Mouse (Mus musculus): ENCODE measurements at regions not wholly inside any gene's neighbourhood (a gene's known extent, or its start where the extent isn't known, plus 50 kb on each side); places are given as distances from the start of the nearest gene placed in this dataset.

DNA sequence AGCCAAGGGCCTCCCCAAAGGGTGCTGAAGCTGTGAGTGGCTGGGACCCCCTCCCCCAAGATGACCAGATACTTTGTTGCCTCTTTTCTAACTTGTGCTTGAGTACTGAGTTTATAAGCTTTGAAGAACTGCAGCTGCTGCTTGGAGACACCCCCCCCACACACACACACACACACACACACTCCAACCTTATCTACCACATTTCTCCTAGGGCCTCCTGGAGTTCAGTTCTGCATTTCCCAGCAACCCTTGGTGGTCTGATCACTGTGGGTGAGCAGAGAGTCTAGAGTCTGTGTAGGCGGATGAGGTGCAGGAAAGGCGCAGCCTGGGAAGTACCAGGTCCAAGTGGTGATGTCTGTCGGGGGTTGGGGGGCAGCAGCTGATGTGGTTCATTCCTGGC is 479.3 kb downstream of the Ajap1 start:
- Histone ChIP-seq H3K4me3 (ENCODE audit: insufficient read depth, low read length) (no peak overlapping the region), H3K27ac (ENCODE audit: insufficient read depth, low read depth, low read length) (no peak overlapping the region), H3K4me1 (ENCODE audit: control insufficient read depth, insufficient read depth, low read length) (no peaks in the 10 kb centered on the region)
- TF ChIP-seq POLR2A (IDR thresholded peaks at IDR 0.05; ENCODE audit: borderline replicate concordance, low read depth, low read length) (no peak), CTCF (IDR thresholded peaks at IDR 0.05; ENCODE audit: low read depth, low read length) (no peak)

GRCm38 (mm10) chr4:153002516-153002915 is 480.1 kb downstream of the Ajap1 start:
- H3K4me1 ChIP-seq (ENCODE audit: control insufficient read depth, insufficient read depth, low read length): no peaks in the 10 kb centered on the region
- H3K4me3 ChIP-seq (ENCODE audit: insufficient read depth, low read length): no peak overlapping the region
- no peak overlapping the region for H3K27ac ChIP-seq (ENCODE audit: insufficient read depth, low read depth, low read length)
- TF ChIP-seq POLR2A (IDR thresholded peaks at IDR 0.05; ENCODE audit: borderline replicate concordance, low read depth, low read length): no peak
- no peak for TF ChIP-seq CTCF (IDR thresholded peaks at IDR 0.05; ENCODE audit: low read depth, low read length)

GRCm38 (mm10) chr4:153001761-153002160 is 480.9 kb downstream of the Ajap1 start:
- Histone ChIP-seq H3K4me1 (ENCODE audit: control insufficient read depth, insufficient read depth, low read length) (no peaks in the 10 kb centered on the region), H3K4me3 (ENCODE audit: insufficient read depth, low read length) (no peak overlapping the region), H3K27ac (ENCODE audit: insufficient read depth, low read depth, low read length) (no peak overlapping the region)
- no peak for TF ChIP-seq POLR2A (IDR thresholded peaks at IDR 0.05; ENCODE audit: borderline replicate concordance, low read depth, low read length)
- TF ChIP-seq CTCF (IDR thresholded peaks at IDR 0.05; ENCODE audit: low read depth, low read length): no peak

DNA sequence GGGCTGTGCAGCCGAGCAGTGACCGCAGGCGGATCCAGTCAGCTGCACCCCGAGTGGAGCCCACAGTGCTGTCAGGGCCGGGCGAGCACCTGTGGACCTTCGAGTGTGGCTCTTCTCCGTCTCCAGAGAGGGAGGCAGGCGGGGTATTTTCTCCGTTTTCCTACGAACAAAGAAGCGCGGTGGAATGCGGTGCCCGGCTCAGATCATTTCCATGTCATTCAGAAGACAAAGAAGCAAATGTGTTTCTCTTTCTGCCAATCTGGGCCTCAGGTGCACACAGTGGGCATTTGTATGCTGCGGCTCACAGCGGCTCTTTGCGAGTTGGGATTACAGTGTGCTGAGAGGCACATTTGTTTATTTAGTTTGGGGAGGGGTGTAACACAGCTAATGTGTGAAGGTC is 483.1 kb downstream of the Ajap1 start:
- no peak overlapping the region for H3K4me3 ChIP-seq (ENCODE audit: insufficient read depth, low read length)
- TF ChIP-seq POLR2A (IDR thresholded peaks at IDR 0.05; ENCODE audit: borderline replicate concordance, low read depth, low read length): no peak
- no peak for TF ChIP-seq CTCF (IDR thresholded peaks at IDR 0.05; ENCODE audit: low read depth, low read length)
- H3K4me1 ChIP-seq (ENCODE audit: control insufficient read depth, insufficient read depth, low read length): no peaks in the 10 kb centered on the region
- H3K27ac ChIP-seq (ENCODE audit: insufficient read depth, low read depth, low read length): no peak overlapping the region

GRCm38 (mm10) chr4:152997251-152997650 is 485.4 kb downstream of the Ajap1 start:
- H3K27ac ChIP-seq (ENCODE audit: insufficient read depth, low read depth, low read length): no peak overlapping the region
- no peak overlapping the region for H3K4me3 ChIP-seq (ENCODE audit: insufficient read depth, low read length)
- TF ChIP-seq CTCF (IDR thresholded peaks at IDR 0.05; ENCODE audit: low read depth, low read length) (no peak), POLR2A (IDR thresholded peaks at IDR 0.05; ENCODE audit: borderline replicate concordance, low read depth, low read length) (no peak)
- no peaks in the 10 kb centered on the region for H3K4me1 ChIP-seq (ENCODE audit: control insufficient read depth, insufficient read depth, low read length)

DNA sequence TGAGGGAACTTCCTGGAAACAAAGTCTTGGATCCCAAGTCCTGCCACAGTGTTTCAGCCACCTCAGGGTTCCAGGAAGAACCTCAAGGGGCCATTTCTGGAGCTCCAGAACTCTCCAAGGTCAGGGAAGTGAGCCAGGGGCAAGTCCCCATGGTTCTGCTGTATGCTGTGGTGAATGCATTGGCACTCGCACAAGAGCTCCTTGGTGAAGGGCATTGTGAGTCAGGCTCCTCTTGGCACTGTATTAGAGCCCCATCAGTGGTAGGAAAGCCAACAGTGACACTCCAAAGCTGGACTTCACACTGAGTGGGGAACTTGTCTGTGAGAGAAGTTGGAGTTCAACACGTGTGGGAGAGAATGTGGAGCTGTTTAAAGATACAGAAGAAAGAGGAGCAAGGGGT is 486.0 kb downstream of the Ajap1 start:
- H3K4me1 ChIP-seq (ENCODE audit: control insufficient read depth, insufficient read depth, low read length): no peaks in the 10 kb centered on the region
- H3K4me3 ChIP-seq (ENCODE audit: insufficient read depth, low read length): no peak overlapping the region
- TF ChIP-seq CTCF (IDR thresholded peaks at IDR 0.05; ENCODE audit: low read depth, low read length) (no peak), POLR2A (IDR thresholded peaks at IDR 0.05; ENCODE audit: borderline replicate concordance, low read depth, low read length) (no peak)
- H3K27ac ChIP-seq (ENCODE audit: insufficient read depth, low read depth, low read length): no peak overlapping the region

DNA sequence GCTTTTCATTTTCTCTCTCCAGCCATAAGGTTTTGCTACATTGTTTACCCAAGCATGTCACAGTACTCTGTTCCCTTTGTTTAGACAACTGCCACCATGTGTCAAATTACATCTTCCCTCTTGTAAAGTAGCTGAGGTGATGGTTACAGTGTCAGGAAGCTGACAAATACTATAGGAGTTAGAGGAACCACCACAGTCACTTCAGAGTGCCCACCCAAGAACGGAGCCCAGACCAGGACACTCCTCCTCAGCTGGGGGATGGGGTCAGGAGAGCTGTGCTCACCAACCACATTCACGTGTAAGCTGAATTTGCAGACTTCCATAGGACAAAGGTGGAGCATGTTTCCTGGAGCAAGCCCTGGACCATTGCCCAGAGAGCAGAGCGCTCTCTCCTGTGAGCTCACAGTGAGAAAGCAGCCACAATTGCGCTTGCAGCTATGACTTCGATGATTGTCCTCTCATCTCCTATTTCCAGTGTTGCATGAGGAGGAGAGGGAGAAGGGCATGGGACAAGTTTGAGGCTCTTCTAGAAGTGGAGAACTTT is 487.5 kb downstream of the Ajap1 start:
- H3K4me1 ChIP-seq (ENCODE audit: control insufficient read depth, insufficient read depth, low read length): no peaks in the 10 kb centered on the region
- H3K27ac ChIP-seq (ENCODE audit: insufficient read depth, low read depth, low read length): no peak overlapping the region
- no peak for TF ChIP-seq POLR2A (IDR thresholded peaks at IDR 0.05; ENCODE audit: borderline replicate concordance, low read depth, low read length)
- TF ChIP-seq CTCF (IDR thresholded peaks at IDR 0.05; ENCODE audit: low read depth, low read length): no peak
- no peak overlapping the region for H3K4me3 ChIP-seq (ENCODE audit: insufficient read depth, low read length)

DNA sequence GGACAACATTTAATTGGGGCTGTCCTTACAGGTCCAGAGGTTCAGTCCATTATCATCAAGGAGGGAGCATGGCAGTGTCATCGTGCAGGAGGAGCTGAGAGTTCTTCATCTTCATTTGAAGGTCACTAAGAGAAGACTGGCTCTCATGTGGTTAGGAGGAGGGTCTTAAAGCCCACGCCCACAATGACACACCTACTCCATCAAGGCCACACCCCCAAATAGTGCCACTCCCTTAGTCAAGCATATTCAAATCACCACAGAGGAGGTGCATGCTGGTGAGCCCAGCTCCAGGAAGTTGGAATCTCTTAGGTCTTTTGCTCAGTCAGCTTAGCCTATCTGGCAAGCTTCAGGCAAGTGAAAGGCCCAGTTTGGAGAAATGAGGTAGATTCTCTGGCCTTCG is 488.4 kb downstream of the Ajap1 start:
- TF ChIP-seq CTCF (IDR thresholded peaks at IDR 0.05; ENCODE audit: low read depth, low read length) (no peak), POLR2A (IDR thresholded peaks at IDR 0.05; ENCODE audit: borderline replicate concordance, low read depth, low read length) (no peak)
- H3K4me3 ChIP-seq (ENCODE audit: insufficient read depth, low read length): no peak overlapping the region

DNA sequence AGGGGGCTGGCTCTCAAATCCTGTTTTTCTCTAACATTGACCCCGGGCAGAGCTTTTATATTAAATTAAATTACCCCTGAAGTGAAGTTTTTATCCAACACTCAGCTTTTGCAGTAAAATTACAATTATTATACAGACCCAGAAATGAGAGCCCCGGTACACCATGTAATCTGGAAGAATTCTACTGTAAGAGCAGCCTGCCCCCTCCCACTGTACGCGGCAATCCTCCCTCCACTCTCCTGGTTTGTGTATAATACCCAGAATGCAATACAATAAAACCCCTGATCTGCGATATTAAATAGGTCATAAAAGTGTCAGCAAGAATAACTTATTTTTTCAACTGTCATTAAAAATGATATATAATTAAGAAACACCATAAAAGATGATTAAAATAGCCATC is 492.3 kb downstream of the Ajap1 start:
- H3K4me3 ChIP-seq (ENCODE audit: insufficient read depth, low read length): no peak overlapping the region
- no peaks in the 10 kb centered on the region for H3K4me1 ChIP-seq (ENCODE audit: control insufficient read depth, insufficient read depth, low read length)
- TF ChIP-seq POLR2A (IDR thresholded peaks at IDR 0.05; ENCODE audit: borderline replicate concordance, low read depth, low read length) (no peak), CTCF (IDR thresholded peaks at IDR 0.05; ENCODE audit: low read depth, low read length) (no peak)
- no peak overlapping the region for H3K27ac ChIP-seq (ENCODE audit: insufficient read depth, low read depth, low read length)

More for the DNA sequence above, 488.4 kb downstream of the Ajap1 start:
- H3K27ac ChIP-seq (ENCODE audit: insufficient read depth, low read depth, low read length): no peak overlapping the region
- H3K4me1 ChIP-seq (ENCODE audit: control insufficient read depth, insufficient read depth, low read length): no peaks in the 10 kb centered on the region

GRCm38 (mm10) chr4:152987726-152988125 is 494.9 kb downstream of the Ajap1 start:
- no peak for TF ChIP-seq POLR2A (IDR thresholded peaks at IDR 0.05; ENCODE audit: borderline replicate concordance, low read depth, low read length)
- TF ChIP-seq CTCF (IDR thresholded peaks at IDR 0.05; ENCODE audit: low read depth, low read length): no peak
- H3K27ac ChIP-seq (ENCODE audit: insufficient read depth, low read depth, low read length): no peak overlapping the region
- H3K4me1 ChIP-seq (ENCODE audit: control insufficient read depth, insufficient read depth, low read length): no peaks in the 10 kb centered on the region
- H3K4me3 ChIP-seq (ENCODE audit: insufficient read depth, low read length): no peak overlapping the region
